Mouse (Mus musculus) cortical plate, adult 2 months (tissue): ENCODE results near the gene Olfr43.

Experiments
- CTCF ChIP-seq: fragments of 200-500 bp; IDR thresholded peaks from 2 replicates; pipeline ENCODE4 v1.5.1; 2011; ENCODE audit warnings: mild to moderate bottlenecking, control low read depth, low read length; ENCODE audit not compliant: insufficient read depth; ENCODE audit errors: extremely low read depth
- POLR2A ChIP-seq: fragments of 200-500 bp; IDR thresholded peaks from 2 replicates; pipeline ENCODE4 v1.6.1; 2011; ENCODE audit warnings: mild to moderate bottlenecking, low read length, control low read depth; ENCODE audit not compliant: insufficient read depth; ENCODE audit errors: extremely low read depth

DNA sequence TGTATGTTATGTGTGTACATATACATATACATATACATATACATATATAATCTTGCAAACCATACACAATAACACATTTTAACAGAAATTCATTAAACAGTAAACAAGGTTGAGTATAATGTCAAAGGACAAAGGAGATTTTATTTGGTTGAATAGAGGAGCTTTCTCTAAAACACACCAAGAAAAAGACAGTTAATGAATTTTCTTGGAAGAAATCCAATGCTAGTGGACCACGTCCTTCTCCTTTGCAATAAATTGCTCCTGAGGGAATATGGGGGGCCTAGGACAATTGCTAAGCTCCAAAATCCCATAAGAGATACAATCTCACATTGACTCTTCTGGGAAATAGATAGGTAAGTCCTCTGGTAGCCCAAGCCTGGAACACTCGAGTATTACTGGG, 48.3 kb upstream of the Olfr43 start, which contains the start of gene Olfr406:
- no peak for TF ChIP-seq CTCF
- TF ChIP-seq POLR2A = no peak
